Mouse (Mus musculus) lung, embryonic 16.5 days (tissue): ENCODE measurements around the gene Kdm5a. TPM values are rescaled to one million over a fixed set of nuclear protein-coding genes. Genes with fewer than 3 reads are reported as not detected.

Source experiments
- ATAC-seq: fragments of 200-750 bp; cut with Nextera tagmentation; 2 replicates; pipeline ENCODE4 v1.8.0; 2017; ENCODE audit warnings: low read depth, mild to moderate bottlenecking, moderate library complexity
- H3K27ac ChIP-seq: fragments of 300-500 bp; sonication (generic); 2 replicates; pipeline ENCODE4 v1.5.1; 2014; ENCODE audit warnings: mild to moderate bottlenecking, control low read depth, low read length
- H3K27me3 ChIP-seq: fragments of 300-500 bp; sonication (generic); 2 replicates; pipeline ENCODE4 v1.6.1; 2014; ENCODE audit warnings: low read depth, low read length, mixed read lengths; ENCODE audit not compliant: control insufficient read depth, insufficient read depth
- H3K36me3 ChIP-seq: fragments of 300-500 bp; sonication (generic); 2 replicates; pipeline ENCODE4 v1.6.1; 2014; ENCODE audit warnings: low read length; ENCODE audit not compliant: control insufficient read depth, insufficient read depth
- H3K4me1 ChIP-seq: fragments of 300-500 bp; sonication (generic); replicated peaks from 2 replicates; pipeline ENCODE4 v1.6.1; 2014; ENCODE audit warnings: low read length, mixed read lengths; ENCODE audit not compliant: control insufficient read depth, insufficient read depth
- H3K4me2 ChIP-seq: fragments of 300-500 bp; sonication (generic); 2 replicates; pipeline ENCODE4 v1.6.1; 2014; ENCODE audit warnings: low read depth, low read length, control low read depth
- H3K4me3 ChIP-seq: fragments of 300-500 bp; sonication (generic); 2 replicates; pipeline ENCODE4 v1.5.1; 2014; ENCODE audit warnings: mild to moderate bottlenecking, low read length, control low read depth
- H3K9ac ChIP-seq: fragments of 300-500 bp; sonication (generic); 2 replicates; pipeline ENCODE4 v1.6.1; 2014; ENCODE audit warnings: low read length, control low read depth
- H3K9me3 ChIP-seq: fragments of 300-500 bp; sonication (generic); 2 replicates; pipeline ENCODE4 v1.6.1; 2016; ENCODE audit warnings: low read length; ENCODE audit not compliant: control insufficient read depth
- WGBS: fragments of 180-500 bp; shearing (Covaris S2); extraction: QIAGEN DNeasy Blood & Tissue Kit; methylation state at CpG from one replicate; pipeline ENCODE4 v1.1.7; 2014; 5-methylcytosine and 5-hydroxymethylcytosine counted together
- polyA plus RNA-seq: library from polyadenylated mRNA; unstranded; fragments of >200 nt; fragmentation: Nextera tagmentation; extraction: Ambion mirVana; gene quantifications from 2 replicates; pipeline ENCODE4 v1.2.1, GENCODE M21; 2015

Kdm5a gene
- polyA plus RNA-seq, 1 experiment from 2014 or later: 46.5 TPM

DNA sequence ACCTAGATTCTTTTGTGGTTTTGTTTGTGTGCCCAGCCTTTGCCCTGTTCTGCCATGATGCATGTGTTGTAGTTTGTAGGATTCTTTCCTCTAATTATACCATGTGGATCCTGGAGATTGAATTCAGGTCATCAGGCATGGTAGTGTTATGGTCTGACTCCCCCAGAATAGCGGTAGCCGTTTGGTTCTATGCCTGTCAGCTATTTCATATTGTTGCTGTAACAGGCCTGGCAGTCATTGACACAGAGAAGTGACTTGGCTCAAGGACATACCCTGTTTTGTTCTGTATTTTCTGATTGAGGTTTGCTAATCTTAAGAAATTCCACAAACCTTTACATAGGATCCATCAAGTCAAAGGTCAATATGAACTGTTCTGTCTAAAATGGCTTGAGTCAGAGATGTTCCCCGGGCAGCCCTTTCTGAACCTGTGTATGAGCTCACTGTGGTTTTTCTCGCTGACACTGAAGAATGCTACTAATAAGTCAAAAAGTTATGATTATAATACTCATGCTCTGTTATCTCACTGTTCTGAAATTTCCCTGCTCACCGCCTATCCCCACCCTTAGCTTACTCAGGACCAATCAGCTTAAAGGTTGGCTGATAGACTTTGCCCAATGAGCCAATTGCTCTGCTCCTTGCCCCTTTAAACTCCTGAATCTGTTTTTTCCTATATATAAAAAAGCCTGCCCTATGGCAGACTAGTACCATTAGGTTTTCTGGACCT lies 31.9 kb downstream of the Kdm5a start:
- H3K4me3 ChIP-seq: no peak overlapping the region
- H3K4me2 ChIP-seq: no peak overlapping the region
- ATAC-seq: no peak
- H3K27ac ChIP-seq: no peak overlapping the region
- no peaks in the 10 kb centered on the region for H3K4me1 ChIP-seq
- WGBS: 95% methylated on average over 5 of the region's 5 CpGs
- no peaks in the 10 kb centered on the region for H3K27me3 ChIP-seq
- H3K9ac ChIP-seq: no peak overlapping the region
- H3K9me3 ChIP-seq: no peaks in the 10 kb centered on the region
- H3K36me3 ChIP-seq: peaks cover 31% of the 10 kb centered on the region

DNA sequence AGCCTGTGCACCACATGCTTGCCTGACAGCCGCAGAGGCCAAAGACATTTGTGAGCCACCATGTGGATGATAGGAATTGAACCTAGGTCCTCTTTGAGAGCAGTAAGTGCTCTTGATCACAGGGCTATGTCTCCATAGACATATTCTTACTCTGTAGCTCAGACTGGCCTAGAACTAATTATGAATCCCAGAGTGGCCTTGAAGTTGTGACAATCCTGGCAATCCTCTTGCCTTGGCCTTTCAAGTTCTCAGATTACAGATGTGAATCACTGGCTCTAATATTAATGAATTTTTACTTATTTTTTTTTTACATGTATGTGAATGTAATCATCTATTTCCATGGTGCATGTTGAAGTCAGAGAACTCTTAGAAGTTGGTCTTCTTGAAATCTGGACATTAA lies 40.0 kb downstream of the Kdm5a start:
- Histone ChIP-seq H3K4me1 (no peaks in the 10 kb centered on the region), H3K36me3 (peaks cover 39% of the 10 kb centered on the region), H3K4me3 (no peak overlapping the region), H3K4me2 (no peak overlapping the region), H3K9me3 (no peaks in the 10 kb centered on the region), H3K27ac (no peak overlapping the region), H3K9ac (no peak overlapping the region), H3K27me3 (no peaks in the 10 kb centered on the region)
- WGBS: 100% methylated on average over 1 of the region's 1 CpGs
- no peak for ATAC-seq

DNA sequence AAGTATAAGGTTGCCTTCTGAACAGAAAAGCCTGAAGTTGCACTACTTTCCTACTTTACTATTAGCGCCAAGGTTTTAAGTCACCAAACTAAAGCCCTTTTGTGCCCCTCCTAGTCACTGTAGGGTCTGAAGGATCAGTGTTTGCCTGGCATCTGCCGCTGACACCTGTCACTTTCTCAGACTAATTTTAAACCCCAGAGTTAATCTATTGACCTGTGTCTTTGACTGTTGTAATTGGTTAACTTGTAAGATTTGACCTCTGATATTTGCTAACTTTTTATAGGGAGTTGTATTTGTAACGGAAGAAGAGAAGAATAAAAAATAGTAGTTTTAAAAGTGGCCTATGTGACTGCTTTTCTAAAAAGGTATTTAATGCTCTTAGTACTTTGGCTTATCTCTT lies 74.2 kb downstream of the Kdm5a start:
- 91% methylated on average over 3 of the region's 3 CpGs for WGBS

DNA sequence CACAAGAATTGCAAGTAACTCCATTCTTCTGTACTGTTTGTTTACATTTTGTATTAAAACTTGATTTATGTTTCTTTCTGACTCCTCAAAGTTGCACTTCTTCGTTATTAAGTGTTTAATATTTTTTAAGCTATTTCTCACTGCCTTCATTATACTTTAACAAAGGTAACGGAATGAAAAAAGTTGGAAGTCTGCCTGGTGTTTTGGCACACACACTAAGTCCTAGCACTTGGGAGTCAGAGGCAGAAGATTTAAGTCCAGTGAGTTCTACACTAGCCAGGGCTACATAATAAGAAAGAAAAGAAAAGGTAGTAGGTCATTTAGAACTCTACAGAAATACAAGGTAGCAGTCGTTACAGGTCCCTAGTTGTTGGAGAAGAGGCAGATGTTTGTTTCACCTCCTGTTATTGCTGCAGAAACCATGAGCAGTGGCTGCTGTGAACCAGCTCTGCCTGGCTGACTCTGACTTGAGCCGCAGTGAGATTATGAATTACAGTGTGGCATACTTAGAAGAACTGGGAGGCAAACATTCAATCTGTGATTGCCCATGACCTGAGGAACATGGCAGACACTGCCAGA lies 78.3 kb downstream of the Kdm5a start:
- 74% methylated on average over 4 of the region's 4 CpGs for WGBS
- H3K27me3 ChIP-seq: no peaks in the 10 kb centered on the region
- H3K4me3 ChIP-seq: no peak overlapping the region
- H3K4me2 ChIP-seq: no peak overlapping the region
- no peaks in the 10 kb centered on the region for H3K4me1 ChIP-seq
- peaks cover 22% of the 10 kb centered on the region for H3K36me3 ChIP-seq
- no peaks in the 10 kb centered on the region for H3K9me3 ChIP-seq
- H3K9ac ChIP-seq: no peak overlapping the region
- H3K27ac ChIP-seq: no peak overlapping the region
- ATAC-seq: no peak

More for the DNA sequence above, 74.2 kb downstream of the Kdm5a start:
- no peaks in the 10 kb centered on the region for H3K4me1 ChIP-seq
- no peak overlapping the region for H3K27ac ChIP-seq
- no peaks in the 10 kb centered on the region for H3K27me3 ChIP-seq
- ATAC-seq: no peak
- H3K4me3 ChIP-seq: no peak overlapping the region
- H3K9me3 ChIP-seq: no peaks in the 10 kb centered on the region
- H3K4me2 ChIP-seq: no peak overlapping the region
- H3K36me3 ChIP-seq: peaks cover 33% of the 10 kb centered on the region
- H3K9ac ChIP-seq: no peak overlapping the region

DNA sequence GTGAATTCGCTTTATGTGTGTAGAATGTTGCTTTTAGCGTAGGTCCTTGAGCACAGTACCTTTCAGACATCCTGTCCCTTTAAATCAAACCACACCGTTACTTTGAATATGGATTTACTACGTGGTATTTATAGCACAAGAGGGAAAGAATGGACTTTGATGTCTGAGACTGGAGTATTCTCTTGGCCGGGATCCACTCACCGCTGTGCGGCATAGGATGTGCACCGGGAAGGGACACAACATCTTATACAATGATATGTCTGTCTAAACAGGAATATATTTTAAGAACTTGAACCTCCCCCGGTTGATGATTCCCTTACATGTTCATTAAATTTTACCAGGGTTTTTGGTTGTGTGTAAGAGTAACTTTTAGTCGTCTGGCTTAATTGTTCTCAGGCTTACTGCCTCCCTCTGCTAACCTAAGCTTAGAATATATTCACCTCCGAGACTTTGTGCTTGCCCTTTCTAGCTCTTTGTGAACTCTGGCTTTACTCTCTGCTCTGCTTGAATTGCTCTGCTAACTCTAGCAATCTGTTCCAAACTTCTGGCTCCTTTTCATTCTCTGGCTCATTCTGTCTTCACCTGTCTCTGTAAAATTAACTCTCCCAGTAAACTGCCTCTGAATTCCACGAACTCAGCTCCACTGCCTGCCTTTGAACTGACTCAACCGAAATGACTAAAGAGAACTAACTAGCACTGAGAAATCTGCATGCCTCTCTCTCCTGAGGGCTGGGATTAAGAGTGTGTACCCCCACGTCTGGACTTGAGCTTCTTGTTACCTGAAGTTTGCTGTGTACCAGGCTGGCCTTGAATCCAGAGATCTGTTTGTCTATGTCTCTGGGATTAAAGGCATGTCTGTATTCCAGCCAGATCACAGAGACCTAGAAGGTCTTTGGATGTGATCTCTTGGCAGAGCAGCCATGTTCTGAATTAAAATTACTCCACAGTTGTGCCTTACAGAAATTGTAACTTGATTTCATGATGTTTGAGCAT lies 79.7 kb downstream of the Kdm5a start:
- 68% methylated on average over 14 of the region's 14 CpGs for WGBS

DNA sequence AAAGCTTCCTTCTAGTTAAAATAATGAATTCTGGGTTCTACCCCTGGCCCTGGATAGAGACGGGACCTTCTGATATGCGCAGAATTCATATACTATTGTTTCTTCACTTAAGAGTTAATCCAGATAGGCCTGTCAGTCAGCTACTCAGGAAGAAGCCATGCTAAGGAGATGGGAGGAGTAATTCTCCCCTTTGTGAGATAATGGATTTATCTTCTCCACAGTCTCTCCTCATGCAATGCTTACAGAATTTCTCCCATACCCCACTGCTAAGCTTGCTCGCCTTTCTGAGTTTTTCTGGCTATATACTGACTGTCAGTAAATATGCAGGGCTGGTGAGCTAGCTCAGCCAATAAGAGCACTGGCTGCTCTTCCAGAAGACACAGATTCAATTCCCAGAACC lies 86.3 kb downstream of the Kdm5a start:
- Histone ChIP-seq H3K9ac (no peak overlapping the region), H3K4me2 (no peak overlapping the region), H3K9me3 (no peaks in the 10 kb centered on the region), H3K4me3 (no peak overlapping the region), H3K27me3 (no peaks in the 10 kb centered on the region), H3K27ac (no peak overlapping the region), H3K4me1 (no peaks in the 10 kb centered on the region), H3K36me3 (no peaks in the 10 kb centered on the region)
- 74% methylated on average over 3 of the region's 3 CpGs for WGBS
- no peak for ATAC-seq

More for the DNA sequence above, 79.7 kb downstream of the Kdm5a start:
- Histone ChIP-seq H3K4me3 (no peak overlapping the region), H3K9ac (no peak overlapping the region), H3K4me2 (no peak overlapping the region), H3K27ac (no peak overlapping the region), H3K36me3 (peaks cover 20% of the 10 kb centered on the region), H3K4me1 (no peaks in the 10 kb centered on the region), H3K27me3 (no peaks in the 10 kb centered on the region), H3K9me3 (no peaks in the 10 kb centered on the region)
- no peak for ATAC-seq

DNA sequence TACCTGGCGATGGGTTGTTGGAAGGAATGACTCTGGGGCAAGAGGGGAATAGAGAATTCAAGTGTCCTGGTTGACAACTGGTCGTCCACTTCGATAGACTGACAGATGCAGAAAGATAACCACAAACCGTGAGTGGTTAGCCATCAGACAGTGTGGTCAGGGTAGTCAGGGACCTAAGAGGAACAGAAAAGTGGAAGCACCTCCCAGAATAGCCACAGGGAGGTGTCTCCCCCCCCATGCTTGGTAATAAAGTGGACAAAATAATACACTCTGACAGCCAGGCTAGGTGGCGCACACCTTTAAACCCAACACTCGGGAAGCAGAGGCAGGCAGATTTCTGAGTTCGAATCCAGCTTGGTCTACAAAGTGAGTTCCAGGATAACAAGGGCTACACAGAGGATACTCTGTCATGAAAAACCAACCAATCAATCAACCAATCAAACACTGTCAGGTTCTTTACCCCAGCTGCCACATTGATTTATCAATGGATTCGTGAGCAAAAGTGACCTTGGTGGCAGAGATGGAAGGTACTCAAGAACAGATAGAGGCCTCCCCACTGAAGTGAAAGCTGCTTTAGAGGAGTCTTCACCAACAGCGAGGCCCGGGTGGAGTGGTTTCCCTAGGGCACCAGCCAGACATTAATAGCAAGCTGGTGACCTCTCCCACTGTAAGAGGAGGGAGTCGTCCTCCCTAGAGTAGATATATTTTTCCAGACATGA lies 88.6 kb downstream of the Kdm5a start:
- H3K4me1 ChIP-seq: no peaks in the 10 kb centered on the region
- H3K27ac ChIP-seq: no peak overlapping the region
- no peak overlapping the region for H3K4me3 ChIP-seq
- no peak for ATAC-seq
- H3K27me3 ChIP-seq: no peaks in the 10 kb centered on the region
- H3K4me2 ChIP-seq: no peak overlapping the region
- H3K36me3 ChIP-seq: no peaks in the 10 kb centered on the region
- 82% methylated on average over 11 of the region's 11 CpGs for WGBS
- H3K9me3 ChIP-seq: no peaks in the 10 kb centered on the region
- H3K9ac ChIP-seq: no peak overlapping the region

DNA sequence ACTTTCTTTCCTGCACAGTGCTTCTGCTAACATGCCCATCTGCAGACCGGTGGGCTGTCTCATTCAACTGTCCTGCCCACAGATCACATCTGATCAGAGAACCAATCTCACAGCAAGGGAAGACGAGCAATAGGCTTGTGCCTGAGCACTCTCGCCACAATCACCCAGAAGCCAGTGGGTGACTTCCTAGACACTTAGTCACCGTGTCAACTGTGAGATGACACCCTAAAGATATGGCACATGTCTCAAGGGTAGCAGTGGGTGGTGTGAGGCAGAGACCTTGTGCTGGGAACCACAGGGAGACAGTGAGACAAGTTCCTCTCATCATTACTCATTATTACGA lies 89.2 kb downstream of the Kdm5a start:
- H3K36me3 ChIP-seq: no peaks in the 10 kb centered on the region

DNA sequence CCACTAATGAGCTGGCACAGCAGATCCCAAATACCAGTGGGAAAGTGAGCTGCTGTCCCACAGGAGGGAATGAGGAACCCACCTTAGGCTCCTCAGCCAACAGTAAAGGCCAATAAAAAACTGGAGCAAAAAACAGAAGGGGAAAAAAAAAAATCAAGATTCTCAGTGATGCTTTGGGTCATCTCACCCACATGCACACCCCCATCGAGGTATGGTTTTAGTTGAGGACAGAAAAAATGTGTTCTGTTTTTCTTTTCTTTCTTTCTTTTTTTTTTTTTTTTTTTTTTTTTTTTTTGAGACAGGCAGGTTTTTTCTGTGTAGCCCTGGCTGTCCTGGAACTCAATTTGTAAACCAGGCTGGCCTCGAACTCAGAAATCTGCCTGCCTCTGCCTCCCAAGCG lies 89.6 kb downstream of the Kdm5a start:
- no peaks in the 10 kb centered on the region for H3K27me3 ChIP-seq
- H3K4me1 ChIP-seq: no peaks in the 10 kb centered on the region
- WGBS: 84% methylated on average over 3 of the region's 3 CpGs
- H3K9ac ChIP-seq: no peak overlapping the region
- no peaks in the 10 kb centered on the region for H3K36me3 ChIP-seq
- no peak overlapping the region for H3K4me3 ChIP-seq
- ATAC-seq: no peak
- no peaks in the 10 kb centered on the region for H3K9me3 ChIP-seq
- no peak overlapping the region for H3K27ac ChIP-seq
- no peak overlapping the region for H3K4me2 ChIP-seq

More for the DNA sequence above, 89.2 kb downstream of the Kdm5a start:
- H3K4me3 ChIP-seq: no peak overlapping the region
- no peak overlapping the region for H3K27ac ChIP-seq
- no peaks in the 10 kb centered on the region for H3K4me1 ChIP-seq
- H3K9ac ChIP-seq: no peak overlapping the region
- H3K9me3 ChIP-seq: no peaks in the 10 kb centered on the region
- WGBS: 74% methylated on average over 5 of the region's 5 CpGs
- no peak for ATAC-seq
- H3K4me2 ChIP-seq: no peak overlapping the region
- H3K27me3 ChIP-seq: no peaks in the 10 kb centered on the region
